Mouse (Mus musculus): ENCODE measurements around the gene Gm28919.
"Not testable (repeated sequence)": the region's sequence is repeated elsewhere in the genome, so short reads cannot be mapped to it uniquely, and the experiment has no call there.

Gene Gm28919

GRCm38 (mm10) chrY:6583246-6583645 lies at the start of gene Gm28919:
Gm28919 (plus strand) TSS chrY:6583546.
- in situ Hi-C loops (cut with MboI, MseI) = not testable (repeated sequence)
